Mouse (Mus musculus): ENCODE data around the gene Dlgap1. TPM values are rescaled to one million over a fixed set of nuclear protein-coding genes. Genes with fewer than 3 reads are reported as not detected.

The Dlgap1 gene
- total and polyA plus RNA-seq, 3 experiments, result 0.39 to 1.6 (median 0.52) TPM

GRCm38 (mm10) chr17:70534321-70534720, 565.4 kb downstream of the Dlgap1 start:
- 62% methylated on average over 3 of the region's 3 CpGs for WGBS
- intact Hi-C loops (cut with DNase I), result no loop called here
- Histone ChIP-seq H3K36me3 (ENCODE audit: control insufficient read depth, insufficient read depth, low read length) (no peaks in the 10 kb centered on the region), H3K9ac (ENCODE audit: low read depth, low read length) (no peak overlapping the region), H3K27ac (no peak overlapping the region), H3K4me3 (no peak overlapping the region), H3K4me1 (ENCODE audit: control insufficient read depth, insufficient read depth, low read length) (no peaks in the 10 kb centered on the region), H3K79me2 (replicated peaks; ENCODE audit: control insufficient read depth, insufficient read depth, low read length) (no peaks in the 10 kb centered on the region), H3K27me3 (ENCODE audit: control insufficient read depth, insufficient read depth, low read length) (no peaks in the 10 kb centered on the region)
- no peak for DNase-seq
- TF ChIP-seq EP300 (IDR thresholded peaks at IDR 0.05; ENCODE audit: insufficient read depth, low read depth, low read length), result no peak
- TF ChIP-seq POLR2A (IDR thresholded peaks at IDR 0.05; ENCODE audit: insufficient read depth, low read depth, low read length), result no peak
- TF ChIP-seq CTCF (IDR thresholded peaks at IDR 0.05), result no peak

GRCm38 (mm10) chr17:70541816-70542215, 572.9 kb downstream of the Dlgap1 start:
- Histone ChIP-seq H3K79me2 (replicated peaks; ENCODE audit: control insufficient read depth, insufficient read depth, low read length) (no peaks in the 10 kb centered on the region), H3K27me3 (ENCODE audit: control insufficient read depth, insufficient read depth, low read length) (no peaks in the 10 kb centered on the region), H3K4me1 (ENCODE audit: control insufficient read depth, insufficient read depth, low read length) (no peaks in the 10 kb centered on the region), H3K36me3 (ENCODE audit: control insufficient read depth, insufficient read depth, low read length) (no peaks in the 10 kb centered on the region), H3K4me3 (no peak overlapping the region), H3K9ac (ENCODE audit: low read depth, low read length) (no peak overlapping the region), H3K27ac (no peak overlapping the region)
- TF ChIP-seq POLR2A (IDR thresholded peaks at IDR 0.05; ENCODE audit: insufficient read depth, low read depth, low read length) (no peak), CTCF (IDR thresholded peaks at IDR 0.05) (no peak), EP300 (IDR thresholded peaks at IDR 0.05; ENCODE audit: insufficient read depth, low read depth, low read length) (no peak)
- DNase-seq, result no peak
- 88% methylated on average over 4 of the region's 4 CpGs for WGBS
- intact Hi-C loops (cut with DNase I), result no loop called here

DNA sequence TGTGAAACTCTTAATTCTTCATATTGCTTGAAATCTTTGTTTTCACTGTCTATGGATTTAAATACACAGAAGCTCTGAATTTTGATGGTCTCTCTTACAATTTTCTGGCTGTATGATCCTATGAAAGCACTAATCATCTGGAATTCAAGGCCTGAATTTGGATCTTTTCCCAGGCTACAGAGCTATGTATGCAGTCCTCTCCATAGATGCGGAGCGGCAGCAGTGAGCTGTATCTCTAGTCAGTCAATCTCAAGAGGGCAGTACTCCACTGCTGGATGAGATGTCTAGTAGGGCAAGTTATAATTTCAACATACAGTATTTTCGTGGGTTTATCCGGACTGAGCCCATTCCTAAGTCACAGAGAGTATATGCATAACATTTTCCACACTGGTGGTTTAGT, 581.9 kb downstream of the Dlgap1 start:
- intact Hi-C loops (cut with DNase I), result no loop called here
- 67% methylated on average over 4 of the region's 4 CpGs for WGBS
- Histone ChIP-seq H3K79me2 (replicated peaks; ENCODE audit: control insufficient read depth, insufficient read depth, low read length) (no peaks in the 10 kb centered on the region), H3K4me1 (ENCODE audit: control insufficient read depth, insufficient read depth, low read length) (no peaks in the 10 kb centered on the region), H3K27ac (no peak overlapping the region), H3K9ac (ENCODE audit: low read depth, low read length) (no peak overlapping the region), H3K4me3 (no peak overlapping the region), H3K27me3 (ENCODE audit: control insufficient read depth, insufficient read depth, low read length) (no peaks in the 10 kb centered on the region), H3K36me3 (ENCODE audit: control insufficient read depth, insufficient read depth, low read length) (no peaks in the 10 kb centered on the region)
- DNase-seq, result no peak
- no peak for TF ChIP-seq EP300 (IDR thresholded peaks at IDR 0.05; ENCODE audit: insufficient read depth, low read depth, low read length)
- TF ChIP-seq CTCF (IDR thresholded peaks at IDR 0.05), result no peak
- no peak for TF ChIP-seq POLR2A (IDR thresholded peaks at IDR 0.05; ENCODE audit: insufficient read depth, low read depth, low read length)

DNA sequence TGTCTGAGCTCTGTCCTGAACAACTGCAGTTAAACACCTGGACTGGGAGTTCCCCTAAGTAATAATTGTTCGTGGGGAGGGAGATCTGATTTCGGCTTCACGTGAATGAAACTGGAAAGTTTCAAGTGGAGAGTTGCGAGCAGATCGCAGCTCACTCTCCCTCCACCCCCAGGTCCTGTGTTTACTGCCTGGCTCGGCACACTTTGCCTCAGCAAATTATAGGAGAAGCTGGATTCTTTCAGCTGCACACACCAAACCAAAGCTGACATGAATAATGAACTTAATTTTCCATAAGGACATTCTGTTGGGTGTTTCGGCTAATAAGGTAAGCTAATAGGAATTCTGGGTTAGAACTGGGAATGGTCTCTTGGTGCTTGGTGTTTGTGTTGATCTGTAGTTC, 592.7 kb downstream of the Dlgap1 start:
- no peak for TF ChIP-seq POLR2A (IDR thresholded peaks at IDR 0.05; ENCODE audit: insufficient read depth, low read depth, low read length)
- TF ChIP-seq CTCF (IDR thresholded peaks at IDR 0.05), result no peak
- no peak for TF ChIP-seq EP300 (IDR thresholded peaks at IDR 0.05; ENCODE audit: insufficient read depth, low read depth, low read length)
- intact Hi-C loops (cut with DNase I), result no loop called here
- Histone ChIP-seq H3K4me3 (no peak overlapping the region), H3K9ac (ENCODE audit: low read depth, low read length) (no peak overlapping the region), H3K36me3 (ENCODE audit: control insufficient read depth, insufficient read depth, low read length) (no peaks in the 10 kb centered on the region), H3K79me2 (replicated peaks; ENCODE audit: control insufficient read depth, insufficient read depth, low read length) (no peaks in the 10 kb centered on the region), H3K4me1 (ENCODE audit: control insufficient read depth, insufficient read depth, low read length) (no peaks in the 10 kb centered on the region), H3K27me3 (ENCODE audit: control insufficient read depth, insufficient read depth, low read length) (no peaks in the 10 kb centered on the region), H3K27ac (no peak overlapping the region)
- DNase-seq, result no peak
- 49% methylated on average over 7 of the region's 7 CpGs for WGBS

DNA sequence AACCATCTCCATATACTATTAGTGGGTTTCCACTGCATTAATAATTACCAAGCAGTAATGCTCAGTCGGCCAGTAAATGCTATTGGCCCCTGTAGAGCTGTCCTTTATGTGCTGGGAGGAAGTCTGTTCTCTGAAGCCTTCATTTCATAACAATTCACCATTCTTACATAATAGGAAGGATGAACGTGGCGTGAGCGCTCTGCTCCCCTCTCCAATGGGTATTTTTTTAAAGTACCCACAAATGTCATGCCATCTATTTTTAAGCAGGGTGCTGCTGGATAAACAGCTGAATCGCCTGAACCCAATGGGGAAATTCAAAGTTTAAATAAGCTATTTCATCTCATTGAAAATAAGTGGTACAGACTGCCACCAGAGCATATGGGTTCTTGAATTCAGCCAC, 602.0 kb downstream of the Dlgap1 start:
- DNase-seq, result no peak
- Histone ChIP-seq H3K79me2 (replicated peaks; ENCODE audit: control insufficient read depth, insufficient read depth, low read length) (no peaks in the 10 kb centered on the region), H3K27me3 (ENCODE audit: control insufficient read depth, insufficient read depth, low read length) (no peaks in the 10 kb centered on the region), H3K4me1 (ENCODE audit: control insufficient read depth, insufficient read depth, low read length) (no peaks in the 10 kb centered on the region), H3K27ac (no peak overlapping the region), H3K9ac (ENCODE audit: low read depth, low read length) (no peak overlapping the region), H3K36me3 (ENCODE audit: control insufficient read depth, insufficient read depth, low read length) (no peaks in the 10 kb centered on the region), H3K4me3 (no peak overlapping the region)
- 75% methylated on average over 5 of the region's 5 CpGs for WGBS
- intact Hi-C loops (cut with DNase I), result no loop called here
- TF ChIP-seq EP300 (IDR thresholded peaks at IDR 0.05; ENCODE audit: insufficient read depth, low read depth, low read length) (no peak), POLR2A (IDR thresholded peaks at IDR 0.05; ENCODE audit: insufficient read depth, low read depth, low read length) (no peak), CTCF (IDR thresholded peaks at IDR 0.05) (no peak)

GRCm38 (mm10) chr17:70583042-70583441, 614.2 kb downstream of the Dlgap1 start:
- Histone ChIP-seq H3K27me3 (ENCODE audit: control insufficient read depth, insufficient read depth, low read length) (no peaks in the 10 kb centered on the region), H3K9ac (ENCODE audit: low read depth, low read length) (no peak overlapping the region), H3K79me2 (replicated peaks; ENCODE audit: control insufficient read depth, insufficient read depth, low read length) (no peaks in the 10 kb centered on the region), H3K36me3 (ENCODE audit: control insufficient read depth, insufficient read depth, low read length) (no peaks in the 10 kb centered on the region), H3K4me1 (ENCODE audit: control insufficient read depth, insufficient read depth, low read length) (no peaks in the 10 kb centered on the region), H3K4me3 (no peak overlapping the region), H3K27ac (no peak overlapping the region)
- 69% methylated on average over 8 of the region's 8 CpGs for WGBS
- intact Hi-C loops (cut with DNase I), result no loop called here
- no peak for DNase-seq
- TF ChIP-seq EP300 (IDR thresholded peaks at IDR 0.05; ENCODE audit: insufficient read depth, low read depth, low read length), result no peak
- no peak for TF ChIP-seq CTCF (IDR thresholded peaks at IDR 0.05)
- TF ChIP-seq POLR2A (IDR thresholded peaks at IDR 0.05; ENCODE audit: insufficient read depth, low read depth, low read length), result no peak

Data from heart, adult 2 months (tissue).